Mouse (Mus musculus) brain, embryonic 14.5 days (tissue): ENCODE results near the gene Entpd8.

Source experiments
- CTCF ChIP-seq: fragments of 200-500 bp; IDR thresholded peaks from 2 replicates; pipeline ENCODE4 v1.5.1; 2012; ENCODE audit warnings: inconsistent platforms, mild to moderate bottlenecking, moderate library complexity, borderline replicate concordance; ENCODE audit not compliant: insufficient read depth, insufficient read length; ENCODE audit errors: extremely low read depth
- POLR2A ChIP-seq: fragments of 200-500 bp; IDR thresholded peaks from 2 replicates; pipeline ENCODE4 v1.6.1; 2012; ENCODE audit warnings: mild to moderate bottlenecking, inconsistent platforms, borderline replicate concordance; ENCODE audit not compliant: poor library complexity, insufficient read depth, insufficient read length, severe bottlenecking; ENCODE audit errors: extremely low read depth

- TF ChIP-seq CTCF = no peak
- no peak for TF ChIP-seq POLR2A
Measured at GRCm38 (mm10) chr2:25065537-25065936, 14.6 kb upstream of the Entpd8 start.
